Mouse (Mus musculus): Measurements from ENCODE around the gene Tnc.

GRCm38 (mm10) chr4:63983098-63983445 lies 63.7 kb downstream of the Tnc start:
- TF ChIP-seq CTCF (IDR thresholded peaks at IDR 0.05; ENCODE audit: extremely low read depth, insufficient read depth, insufficient read length, insufficient replicate concordance) (no peak), POLR2A (IDR thresholded peaks at IDR 0.05; ENCODE audit: low read depth, low read length) (no peak)

Measured in spleen, adult 2 months (tissue).